Mouse (Mus musculus) limb, embryonic 11.5 days (tissue): ENCODE measurements at regions not wholly inside any gene's neighbourhood (a gene's known extent, or its start where the extent isn't known, plus 50 kb on each side); places are given as distances from the start of the nearest gene placed in this dataset.

ENCODE experiments used
- ATAC-seq: fragments of 200-750 bp; cut with Nextera tagmentation; 2 replicates; pipeline ENCODE4 v1.8.0; 2017; ENCODE audit warnings: low read depth; ENCODE audit not compliant: insufficient number of reproducible peaks, low FRiP score, low TSS enrichment
- DNase-seq: peaks from one replicate; pipeline ENCODE4 v3.0.0-alpha.2; 2015; ENCODE audit warnings: low spot score
- H3K27ac ChIP-seq: fragments of 300-500 bp; sonication (generic); replicated peaks from 2 replicates; pipeline ENCODE4 v1.5.1; 2014; ENCODE audit warnings: low read depth, mild to moderate bottlenecking, low read length
- H3K27me3 ChIP-seq: fragments of 300-500 bp; sonication (generic); 2 replicates; pipeline ENCODE4 v1.6.1; 2014; ENCODE audit warnings: mild to moderate bottlenecking, low read length, mixed read lengths; ENCODE audit not compliant: control insufficient read depth, insufficient read depth
- H3K36me3 ChIP-seq: fragments of 300-500 bp; sonication (generic); 2 replicates; pipeline ENCODE4 v1.6.1; 2014; ENCODE audit warnings: mild to moderate bottlenecking, low read length, moderate library complexity, mixed read lengths; ENCODE audit not compliant: control insufficient read depth, insufficient read depth
- H3K4me1 ChIP-seq: fragments of 300-500 bp; sonication (generic); 2 replicates; pipeline ENCODE4 v1.6.1; 2014; ENCODE audit warnings: low read length, mixed read lengths; ENCODE audit not compliant: control insufficient read depth, insufficient read depth
- H3K4me2 ChIP-seq: fragments of 300-500 bp; sonication (generic); 2 replicates; pipeline ENCODE4 v1.6.1; 2014; ENCODE audit warnings: low read depth, mild to moderate bottlenecking, moderate library complexity; ENCODE audit not compliant: severe bottlenecking
- H3K4me3 ChIP-seq: fragments of 300-500 bp; sonication (generic); 2 replicates; pipeline ENCODE4 v1.5.1; 2014; ENCODE audit warnings: low read depth, low read length
- H3K9ac ChIP-seq: fragments of 300-500 bp; sonication (generic); 2 replicates; pipeline ENCODE4 v1.6.1; 2014; ENCODE audit warnings: mild to moderate bottlenecking, low read length
- H3K9me3 ChIP-seq: fragments of 300-500 bp; sonication (generic); 2 replicates; pipeline ENCODE4 v1.6.1; 2016; ENCODE audit warnings: low read length; ENCODE audit not compliant: control insufficient read depth
- WGBS: fragments of 180-500 bp; shearing (Covaris S2); extraction: QIAGEN DNeasy Blood & Tissue Kit; methylation state at CpG from one replicate; pipeline ENCODE4 v1.1.7; 2014; 5-methylcytosine and 5-hydroxymethylcytosine counted together

DNA sequence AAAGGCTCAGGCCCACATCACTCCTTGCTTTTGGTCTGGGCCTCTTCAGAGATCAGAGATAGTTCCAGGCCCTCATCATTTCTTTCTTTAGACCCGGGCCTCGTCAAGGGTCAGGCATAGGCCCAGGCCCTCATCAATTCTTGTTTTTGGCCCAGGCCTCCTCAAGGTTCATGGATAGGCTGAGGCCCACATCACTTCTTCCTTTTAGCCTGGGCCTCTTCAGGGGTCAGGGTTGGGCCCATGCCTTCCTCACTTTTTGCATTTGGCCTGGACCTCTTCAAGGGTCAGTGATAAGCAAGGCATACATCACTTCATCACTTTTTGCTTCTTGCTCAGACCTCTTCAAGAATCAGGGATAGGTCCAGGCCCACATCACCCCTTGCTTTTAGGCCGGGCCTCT lies 57.8 kb downstream of the Vmn1r27 start:
- H3K9me3 ChIP-seq = no peaks in the 10 kb centered on the region
- no peak overlapping the region for H3K9ac ChIP-seq
- H3K36me3 ChIP-seq = no peaks in the 10 kb centered on the region
- no peaks in the 10 kb centered on the region for H3K27me3 ChIP-seq
- no peak overlapping the region for H3K27ac ChIP-seq
- H3K4me1 ChIP-seq = no peaks in the 10 kb centered on the region
- no peak overlapping the region for H3K4me3 ChIP-seq
- WGBS = 91% methylated on average over 3 of the region's 3 CpGs
- ATAC-seq (no peak), DNase-seq (peak; percentile 12)
- H3K4me2 ChIP-seq = no peak overlapping the region
